Mouse (Mus musculus) liver, postnatal 0 days (tissue): ENCODE measurements around the gene Flnb.
A peak's percentile ranks its signal among the peaks of the same experiment; 100 is the strongest.

ENCODE experiments used
- CTCF ChIP-seq: sonication (generic); IDR thresholded peaks from 2 replicates; pipeline ENCODE4 v1.5.1; 2016; ENCODE audit warnings: antibody characterized with exemption, low read depth
- EP300 ChIP-seq: IDR thresholded peaks from 2 replicates; pipeline ENCODE4 v1.6.1; 2016; ENCODE audit warnings: antibody characterized with exemption, low read depth, mild to moderate bottlenecking

GRCm38 (mm10) chr14:7964219-7964889 lies 146.6 kb downstream of the Flnb start:
- TF ChIP-seq EP300 (0 out of 2 replicates have a peak, but pooled peaks have one; percentile 35), CTCF (peak; percentile 88)
